Mouse (Mus musculus): ENCODE results near the gene Mfsd6l. TPM values are rescaled to one million over a fixed set of nuclear protein-coding genes. Genes with fewer than 3 reads are reported as not detected.

Gene Mfsd6l
- total RNA-seq, 2 experiments from 2014 or later: not detected

DNA sequence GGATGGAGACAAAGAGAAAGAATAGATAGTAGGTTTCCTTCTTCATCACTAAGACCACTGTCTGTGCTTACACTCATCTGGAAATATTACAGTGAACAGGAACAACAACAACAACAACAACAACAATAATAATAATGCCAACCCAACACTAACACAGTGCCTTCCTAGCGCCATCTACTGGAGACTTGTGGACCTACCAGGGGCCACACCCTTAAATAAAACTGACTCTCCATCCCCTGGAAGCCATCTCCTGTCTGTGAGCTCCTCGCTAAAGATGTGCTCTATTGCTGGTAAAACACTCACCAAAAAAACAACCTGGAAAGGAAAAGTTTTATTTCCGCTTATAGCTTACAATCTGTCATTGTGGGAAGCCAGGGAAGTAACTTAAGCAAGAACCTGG is 6.4 kb upstream of the Mfsd6l start:
- no peak for DNase-seq

DNA sequence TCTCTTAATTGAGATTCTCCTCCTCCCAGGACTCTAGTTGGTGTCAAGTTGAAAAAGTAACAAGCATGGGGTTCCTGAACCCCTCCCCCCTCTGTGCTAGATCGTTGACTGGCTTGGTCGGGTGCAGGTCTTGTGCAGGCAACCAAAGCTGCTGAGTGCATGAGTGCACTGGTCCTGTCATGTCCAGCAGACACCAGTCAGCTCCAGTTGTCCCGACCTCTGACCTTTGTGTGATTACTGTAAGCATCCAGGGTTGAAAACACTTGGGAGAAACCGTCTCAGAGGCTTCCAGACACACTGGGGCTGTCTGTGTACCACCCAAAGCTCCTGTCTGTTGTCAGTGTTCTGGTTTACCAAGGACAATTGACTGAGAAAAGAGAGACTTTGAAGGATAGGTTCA is 5.6 kb upstream of the Mfsd6l start:
- intact Hi-C loops (cut with DNase I): loop anchor here (5.0 kb wide), 1 partner anchor 118 kb away; the partner anchor contains the start of gene Pik3r5
- no peak for DNase-seq

More for the DNA sequence above, 6.4 kb upstream of the Mfsd6l start:
- intact Hi-C loops (cut with DNase I): no loop called here

DNA sequence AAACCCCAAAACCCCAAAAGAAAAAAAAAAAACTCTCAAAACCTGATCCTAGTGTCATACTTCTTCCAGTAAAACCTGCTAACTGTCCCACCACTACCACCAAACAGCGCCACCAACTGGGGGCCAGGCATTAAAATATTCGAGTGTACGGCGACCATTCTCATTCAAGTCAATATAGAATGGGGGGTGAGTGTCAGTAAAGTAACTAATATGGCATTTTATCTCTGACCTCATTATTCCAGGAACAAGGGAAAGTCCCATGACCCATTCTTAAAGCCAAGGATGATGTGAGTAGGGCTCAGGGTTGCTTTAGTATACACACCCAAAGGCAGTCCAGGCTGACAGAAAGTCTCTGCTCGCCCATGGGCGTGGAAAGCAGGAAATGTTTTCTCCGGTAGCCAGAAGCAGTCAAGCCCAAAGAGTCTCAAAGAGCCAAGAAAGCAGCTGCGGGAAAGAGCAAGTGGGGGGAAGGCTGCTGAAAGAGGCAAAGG is 2.0 kb upstream of the Mfsd6l start:
- peak; percentile 61 to 72 for DNase-seq
- intact Hi-C loops (cut with DNase I): loop anchor here (1.0 to 5.0 kb wide), 2 partner anchors 69 to 122 kb away; partner anchors contain the start of gene Pik3r5

DNA sequence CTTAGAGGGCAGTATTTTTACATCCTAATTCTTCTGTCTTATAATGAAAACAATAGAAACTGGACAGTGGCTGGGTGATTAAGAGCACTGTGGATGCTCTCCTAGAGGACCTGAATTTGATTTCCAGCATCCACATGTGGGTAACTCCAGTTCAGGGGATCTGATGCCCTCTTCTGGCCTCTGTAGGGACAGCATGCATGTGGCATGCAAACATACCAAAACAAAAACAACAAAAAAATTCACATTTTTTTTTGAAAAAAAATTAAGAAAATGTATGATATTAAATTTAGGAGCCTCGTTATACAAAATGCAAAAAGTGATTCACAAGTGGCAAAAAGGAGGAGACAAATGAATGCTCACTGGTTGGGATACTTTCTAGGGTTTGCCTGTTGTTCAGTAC is 3.6 kb downstream of the Mfsd6l start:
- intact Hi-C loops (cut with DNase I): no loop called here
- DNase-seq: no peak

DNA sequence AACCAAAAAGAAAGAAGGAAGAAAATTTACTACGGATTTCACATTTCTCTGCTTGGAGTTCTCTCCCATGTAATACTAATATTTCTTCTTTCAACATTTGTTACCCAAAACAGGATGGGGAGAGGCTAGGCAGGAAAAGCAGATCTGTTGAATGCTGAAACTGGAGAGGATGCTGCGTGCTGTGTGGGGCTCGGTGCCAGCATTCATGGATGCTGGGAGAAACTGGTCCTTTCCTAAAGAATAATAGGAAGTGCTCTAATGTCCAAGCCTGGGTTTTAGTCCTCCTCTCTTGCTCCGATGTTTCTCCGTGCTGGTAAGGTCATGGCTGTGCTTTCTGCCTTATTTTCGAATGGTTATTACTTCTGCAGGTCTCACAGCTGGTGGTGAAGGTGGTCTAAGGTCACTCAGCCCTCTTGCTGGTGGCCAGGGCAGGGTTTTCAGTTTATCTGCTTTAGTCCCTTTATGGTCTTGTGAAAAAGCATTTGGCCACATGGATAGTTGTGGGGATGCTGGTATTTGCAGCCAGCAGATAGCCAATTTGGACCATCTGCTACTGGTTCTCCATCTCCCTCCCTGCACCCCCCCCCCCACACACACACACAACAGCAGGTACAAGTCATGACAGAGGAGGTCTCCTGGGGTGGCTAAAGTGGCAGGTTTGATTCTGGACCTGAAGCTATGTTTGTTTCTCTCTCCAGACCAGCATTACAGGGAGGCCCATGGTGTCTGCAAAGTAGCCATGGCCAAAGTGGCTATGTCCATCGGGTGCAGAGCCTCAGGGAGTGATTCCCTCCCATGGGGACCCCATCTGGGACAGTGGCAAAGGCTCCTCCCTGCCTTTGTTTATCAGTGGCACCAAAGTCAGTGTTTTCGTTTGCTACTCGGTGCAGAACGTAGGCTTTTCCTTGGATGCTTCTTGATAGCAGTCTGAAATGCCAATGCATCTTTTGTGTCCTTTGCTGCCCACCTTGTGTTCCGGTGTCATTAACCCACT is 6.3 kb downstream of the Mfsd6l start:
- no peak for DNase-seq
- intact Hi-C loops (cut with DNase I): loop anchor here (2.0 kb wide), 1 partner anchor 17 kb away; no protein-coding TSS in a partner anchor

DNA sequence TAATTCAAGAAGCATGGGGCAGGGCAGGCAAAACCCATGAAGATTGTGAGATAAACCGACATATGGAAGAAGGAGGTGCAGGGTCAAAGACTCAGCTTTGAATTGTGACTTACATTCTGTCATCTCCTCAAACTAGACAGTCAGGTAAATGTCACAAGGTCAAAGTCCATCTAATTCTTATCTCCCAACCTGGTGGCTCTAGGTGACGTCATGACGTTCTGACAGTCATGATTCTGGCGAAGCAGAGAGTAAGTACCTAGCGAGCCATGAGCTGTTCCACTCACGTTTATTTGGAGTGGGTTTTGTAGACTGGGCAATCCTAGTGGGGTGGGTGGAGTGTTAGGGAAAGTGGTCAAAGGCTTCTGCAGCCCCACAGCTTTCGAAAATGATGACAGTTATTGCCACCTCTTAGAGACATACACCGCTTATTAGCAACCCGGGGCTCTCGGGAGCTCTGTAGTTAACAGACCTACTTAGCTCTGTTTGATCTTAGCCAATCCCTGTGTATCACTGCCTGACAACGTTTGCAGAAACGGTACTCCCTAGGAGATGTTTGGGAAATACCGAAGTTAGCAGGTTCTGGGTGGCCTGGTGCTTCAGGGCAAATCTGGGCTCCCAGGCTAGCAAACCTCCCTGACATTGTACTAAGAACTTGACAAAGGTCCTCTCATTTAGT is 8.5 kb downstream of the Mfsd6l start:
- intact Hi-C loops (cut with DNase I): loop anchor here (5.0 kb wide), 1 partner anchor 163 kb away; no protein-coding TSS in a partner anchor

DNA sequence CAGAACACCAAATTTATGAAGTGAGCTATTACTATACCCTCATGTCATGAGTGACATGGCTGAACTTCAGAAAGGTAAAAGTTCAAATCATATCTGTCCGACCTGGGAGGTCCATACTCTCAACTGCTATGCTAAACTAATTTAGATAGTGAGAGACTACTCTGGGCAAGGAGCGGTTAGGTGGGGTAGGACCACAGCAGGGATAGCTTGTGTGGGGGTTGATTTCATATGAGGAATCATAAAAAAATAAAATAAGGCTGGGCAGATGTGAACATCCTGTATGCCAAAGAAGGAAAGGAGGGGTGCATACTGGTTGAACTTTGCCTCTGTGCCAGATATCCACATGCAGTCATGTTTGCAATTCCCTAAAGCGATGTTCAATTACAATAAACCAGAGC is 9.0 kb downstream of the Mfsd6l start:
- no peak for DNase-seq
- intact Hi-C loops (cut with DNase I): loop anchor here (5.0 kb wide), 1 partner anchor 162 kb away; no protein-coding TSS in a partner anchor

More for the DNA sequence above, 8.5 kb downstream of the Mfsd6l start:
- no peak for DNase-seq

DNA sequence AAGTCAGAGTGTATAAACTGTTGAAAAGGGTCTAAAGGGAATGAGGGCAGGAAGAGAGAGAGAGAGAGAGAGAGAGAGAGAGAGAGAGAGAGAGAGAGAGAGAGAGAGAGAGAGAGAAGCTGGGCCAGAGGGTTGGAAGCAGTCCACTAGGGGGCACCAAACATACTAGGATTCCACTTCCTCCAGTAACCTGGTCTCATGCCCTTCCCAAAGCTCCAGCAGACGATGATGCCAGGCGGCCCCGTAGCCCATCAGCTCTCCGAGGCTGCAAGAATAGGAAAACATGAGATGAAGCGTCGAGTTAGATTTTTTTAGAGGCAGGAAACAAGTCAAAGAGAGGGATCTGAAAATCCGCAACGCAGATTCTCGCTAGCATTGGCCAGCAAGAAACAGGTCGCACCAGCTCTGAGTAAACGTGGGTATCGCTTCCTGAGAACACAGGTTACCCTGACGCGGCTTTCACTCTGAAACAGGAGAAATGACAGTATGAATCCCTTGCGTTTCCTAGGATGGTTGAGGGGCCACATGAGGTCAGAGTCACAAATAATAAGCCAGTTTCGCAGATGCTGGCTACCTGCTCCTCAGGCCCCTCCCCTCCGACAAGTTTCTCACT is 10.6 kb downstream of the Mfsd6l start:
- peak; percentile 68 to 76 for DNase-seq
- intact Hi-C loops (cut with DNase I): loop anchor here (2.0 to 5.0 kb wide), 3 partner anchors 161 to 308 kb away; no protein-coding TSS in a partner anchor

DNA sequence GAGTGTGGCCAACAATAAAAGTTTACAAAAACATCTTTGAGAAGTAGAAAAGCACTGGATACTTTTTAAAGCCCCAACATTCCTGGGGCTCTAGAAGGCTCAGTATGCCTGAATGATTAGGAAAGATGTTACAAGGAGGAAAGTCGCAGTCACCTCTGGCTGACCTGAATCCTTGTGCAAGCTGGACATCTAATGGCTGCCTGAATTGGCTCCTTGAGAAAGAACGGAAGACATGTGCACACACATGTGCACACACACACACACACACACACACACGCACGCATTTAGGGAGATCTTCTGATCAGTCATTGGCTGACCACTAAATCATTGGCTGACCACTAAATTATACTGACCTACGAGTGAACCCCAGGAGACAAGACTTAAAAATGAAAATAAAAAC is 14.9 kb downstream of the Mfsd6l start:
- intact Hi-C loops (cut with DNase I): no loop called here
- no peak for DNase-seq

DNA sequence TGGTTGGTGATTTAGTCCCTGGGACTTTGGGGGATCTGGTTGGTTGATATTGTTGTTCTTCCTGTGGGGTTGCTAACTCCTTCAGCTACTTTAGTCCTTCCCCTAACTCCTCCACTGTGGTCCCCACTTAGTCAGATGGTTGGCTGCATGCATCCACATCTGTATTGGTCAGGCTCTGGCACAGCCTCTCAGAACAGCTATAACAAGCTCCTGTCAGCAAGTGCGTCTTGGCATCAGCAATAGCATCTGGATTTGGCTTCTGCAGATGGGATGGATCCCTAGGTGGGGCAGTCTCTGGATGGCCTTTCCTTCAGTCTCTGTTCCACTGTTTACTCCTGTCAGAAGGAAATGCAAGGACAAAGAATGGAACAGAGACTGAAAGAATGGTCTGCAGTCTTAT is 21.1 kb downstream of the Mfsd6l start:
- no peak for DNase-seq
- intact Hi-C loops (cut with DNase I): no loop called here

DNA sequence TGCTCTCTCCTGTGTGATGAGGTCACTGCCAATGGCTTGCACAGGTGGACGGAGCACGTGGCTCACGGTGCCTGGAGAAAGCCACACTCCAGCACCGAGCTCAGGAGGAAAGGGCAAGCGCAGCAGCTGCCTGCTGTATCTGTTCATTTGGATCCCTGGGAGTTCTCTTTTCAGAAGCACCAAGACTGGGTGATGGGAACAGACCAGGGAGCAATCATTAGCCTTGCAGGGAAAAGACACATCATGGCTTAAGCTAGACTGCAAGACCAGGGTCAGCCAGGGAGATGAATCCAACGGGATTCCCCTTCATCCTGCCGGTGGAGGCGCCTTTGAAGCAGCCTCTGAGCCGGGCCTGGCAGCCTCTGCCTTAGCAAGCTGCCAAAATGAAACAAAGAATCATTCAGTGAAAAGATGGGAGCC is 23.5 kb downstream of the Mfsd6l start:
- intact Hi-C loops (cut with DNase I): no loop called here
- peak in 1 of 2 experiments; percentile 25 for DNase-seq

DNA sequence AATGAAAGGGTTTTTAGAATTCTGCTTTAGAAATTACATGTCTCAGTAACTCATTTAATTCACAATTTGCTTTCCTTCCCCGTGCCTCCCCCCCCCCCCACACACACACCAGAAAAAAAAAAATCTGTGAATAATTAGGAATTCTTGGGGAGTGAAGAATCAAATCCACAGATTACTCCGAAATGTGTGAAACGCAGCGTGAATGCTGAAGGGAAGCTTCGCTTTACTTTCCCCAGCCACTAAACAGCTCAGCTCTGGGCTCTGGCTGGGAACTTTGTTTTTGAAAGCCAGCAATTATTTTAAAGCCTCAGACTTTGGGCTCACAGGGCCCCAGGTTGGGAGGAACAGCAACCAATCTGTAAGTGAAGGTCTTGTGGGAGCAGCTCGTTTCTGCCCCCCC is 24.6 kb downstream of the Mfsd6l start:
- intact Hi-C loops (cut with DNase I): no loop called here
- DNase-seq: no peak

DNA sequence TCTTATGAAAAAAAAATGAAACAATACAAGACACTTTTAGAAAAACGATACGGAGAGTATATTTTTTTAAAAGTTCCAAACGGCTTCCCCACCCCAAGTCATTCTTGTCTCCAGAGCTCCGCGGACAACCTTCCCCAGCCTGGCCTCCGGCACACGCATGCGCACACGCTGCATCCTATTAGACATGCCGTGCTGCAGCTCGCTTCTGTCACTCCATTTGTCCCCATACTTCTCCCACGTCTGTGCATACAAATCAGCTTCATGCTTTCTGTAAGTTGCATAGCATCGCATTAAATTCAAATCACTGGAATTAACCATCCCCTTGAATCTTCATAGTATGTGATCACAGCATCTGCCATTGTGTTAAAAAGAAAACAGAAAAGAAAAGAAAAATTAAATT is 27.2 kb downstream of the Mfsd6l start:
- DNase-seq: no peak
- intact Hi-C loops (cut with DNase I): no loop called here

DNA sequence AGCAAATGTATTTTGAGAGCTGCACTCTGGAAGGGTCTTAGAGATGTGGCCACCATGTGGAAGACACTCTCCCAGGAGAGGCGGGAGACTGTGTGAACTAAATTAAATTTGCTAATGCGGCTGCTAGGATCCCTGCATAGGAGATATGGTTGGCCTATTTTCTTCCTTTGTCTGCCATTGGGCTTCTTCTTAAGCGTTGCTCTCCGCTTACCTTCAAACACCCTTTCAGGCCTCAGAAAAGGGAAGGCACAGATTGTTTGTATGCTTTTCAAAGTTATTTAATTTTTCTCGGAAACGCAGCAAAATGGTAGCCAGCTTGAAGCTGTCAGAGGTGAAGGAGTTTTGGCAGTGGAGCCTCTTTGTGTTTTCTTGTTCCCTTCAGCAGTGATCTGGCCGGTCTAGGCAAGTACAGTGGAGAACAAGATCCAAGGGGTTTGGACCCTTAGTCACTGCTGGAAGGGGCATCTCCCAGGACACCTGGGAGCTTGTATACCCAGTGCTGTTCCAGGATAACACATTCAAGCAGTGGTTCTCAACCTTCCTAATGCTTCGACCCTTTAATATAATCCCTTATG is 28.0 kb downstream of the Mfsd6l start:
- intact Hi-C loops (cut with DNase I): no loop called here
- peak in 1 of 2 experiments; percentile 31 for DNase-seq

DNA sequence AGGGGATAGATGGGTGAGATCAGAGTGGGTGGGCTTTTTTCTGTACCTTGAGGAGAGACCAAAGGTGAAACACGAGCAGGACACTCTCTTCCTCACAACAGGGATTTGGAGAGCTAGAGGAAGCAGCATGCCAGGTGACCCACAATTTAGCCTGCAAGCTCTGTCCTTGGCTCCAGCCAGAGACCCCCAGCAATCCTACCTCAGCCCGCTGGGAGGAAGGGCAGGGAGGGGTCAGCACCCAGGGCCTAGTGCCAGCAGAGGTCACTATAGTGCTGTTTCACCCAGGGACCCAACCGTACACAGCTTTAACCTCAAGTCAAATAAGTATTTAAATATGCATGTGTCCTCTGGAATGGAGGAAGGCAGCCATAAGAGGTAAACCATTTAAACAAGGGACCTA is 29.9 kb downstream of the Mfsd6l start:
- peak in 1 of 2 experiments; percentile 20 for DNase-seq
- intact Hi-C loops (cut with DNase I): loop anchor here (2.0 to 5.0 kb wide), 2 partner anchors 136 to 221 kb away; no protein-coding TSS in a partner anchor

DNA sequence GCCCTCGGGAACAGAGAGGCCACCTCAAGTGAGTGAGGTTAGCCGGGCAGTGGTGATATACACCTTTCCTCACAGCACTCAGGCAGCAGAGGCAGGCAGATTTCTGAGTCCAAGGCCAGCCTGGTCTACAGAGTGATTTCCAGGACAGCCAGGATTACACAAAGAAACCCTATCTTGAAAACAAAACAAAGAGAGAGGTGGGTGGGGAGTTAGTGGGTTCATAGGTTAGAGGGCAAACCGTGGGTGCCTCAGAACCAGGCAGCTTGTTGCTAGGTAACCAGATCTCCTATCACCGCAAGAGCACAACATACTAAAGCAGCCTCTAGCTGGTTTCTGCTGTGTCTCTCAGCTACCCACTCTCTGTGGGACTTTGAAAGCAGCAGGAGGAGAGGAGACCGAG is 30.7 kb downstream of the Mfsd6l start, which contains the start of gene Ccdc42:
Gene Ccdc42, plus strand, starts transcription at position 301 of the 400 bp plus-strand sequence.
- intact Hi-C loops (cut with DNase I): loop anchor here (2.0 to 5.0 kb wide), 2 partner anchors 136 to 220 kb away; no protein-coding TSS in a partner anchor
- no peak for DNase-seq

DNA sequence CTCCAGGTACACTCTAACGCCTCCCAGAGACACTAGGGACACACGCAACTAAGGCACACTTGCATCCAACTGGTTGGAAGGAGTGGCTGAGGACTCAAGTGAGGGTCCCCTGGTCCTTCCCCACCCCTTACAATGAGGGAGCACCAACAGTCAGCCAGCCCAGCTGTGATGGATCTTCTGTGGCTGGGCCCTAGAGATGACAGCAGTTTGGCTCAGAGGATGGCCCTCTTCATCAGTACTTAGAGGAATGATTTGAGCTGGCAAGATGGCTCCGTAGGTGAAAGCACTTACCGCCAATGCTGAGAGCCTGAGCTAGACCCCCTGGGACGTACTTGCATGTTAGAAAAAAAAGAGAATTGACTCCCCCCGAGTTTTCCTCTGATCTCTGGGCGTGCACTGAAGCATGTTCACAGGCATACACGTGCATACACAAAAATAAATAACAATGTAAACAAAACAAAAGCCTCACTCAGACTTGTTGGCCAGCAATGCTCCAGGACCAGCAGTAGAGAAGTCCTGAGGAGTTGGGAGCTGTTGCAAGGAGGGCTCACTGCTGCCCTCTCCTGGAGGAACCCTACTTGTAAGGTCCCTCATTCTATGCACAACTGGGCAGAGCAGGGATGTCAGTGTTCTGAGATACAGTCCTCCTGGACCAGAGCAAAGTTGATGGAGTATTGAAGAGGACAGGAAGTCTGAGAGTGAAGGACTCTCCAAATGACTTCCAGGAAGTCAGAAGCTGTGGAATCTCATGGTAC is 33.2 kb downstream of the Mfsd6l start:
- peak; percentile 81 to 89 for DNase-seq
- intact Hi-C loops (cut with DNase I): loop anchor here (5.0 kb wide), 1 partner anchor 133 kb away; no protein-coding TSS in a partner anchor

DNA sequence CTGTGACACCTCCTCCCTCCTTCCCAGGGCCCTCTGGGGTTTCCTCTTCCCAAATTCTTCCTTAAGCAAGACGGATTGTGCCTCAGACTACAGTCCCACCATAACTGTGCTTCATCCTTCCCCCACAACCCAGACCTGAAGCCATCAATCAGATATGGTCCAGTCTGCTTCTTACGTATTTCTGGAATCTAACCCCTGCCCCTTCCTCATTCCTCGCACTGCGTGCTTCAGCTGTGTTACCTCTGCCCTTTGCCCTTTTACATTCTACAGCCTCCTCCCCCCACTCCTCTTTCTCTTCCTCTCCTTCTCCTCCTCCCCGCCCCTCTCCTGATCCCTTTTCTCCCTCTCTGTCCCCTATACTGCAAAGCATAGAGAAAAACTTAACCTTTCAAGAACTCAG is 35.7 kb downstream of the Mfsd6l start:
- no peak for DNase-seq
- intact Hi-C loops (cut with DNase I): no loop called here

DNA sequence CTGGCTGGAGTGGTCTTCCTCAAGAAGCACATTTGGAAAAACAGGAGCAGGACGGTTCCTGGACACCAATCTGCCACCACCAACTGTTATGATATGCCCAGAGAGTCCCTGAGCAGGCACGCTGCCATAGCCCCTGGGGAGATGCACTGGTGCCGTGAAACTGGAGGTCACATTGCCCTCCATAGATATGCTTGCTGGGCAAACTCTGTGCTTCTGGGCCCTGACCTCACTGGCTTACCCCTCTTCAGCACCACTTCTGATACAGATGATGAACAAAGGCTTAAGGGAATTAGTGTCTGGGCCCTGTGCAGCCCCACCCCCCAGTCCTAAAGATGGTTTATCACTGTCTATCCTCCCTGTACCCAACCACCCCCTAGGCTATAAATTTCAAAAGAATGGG is 37.3 kb downstream of the Mfsd6l start:
- no peak for DNase-seq
- intact Hi-C loops (cut with DNase I): no loop called here

All from heart, postnatal 36 days (tissue).